Mouse (Mus musculus) kidney, adult 8-10 months (tissue): ENCODE data around the gene Capn10.
A peak's percentile ranks its signal among the peaks of the same experiment; 100 is the strongest.

Source experiments
- DNase-seq, 2 experiments: peaks; one replicate each; pipeline ENCODE4 v3.0.0; 2022

Gene Capn10

GRCm38 (mm10) chr1:92978645-92979044, 44.5 kb downstream of the Capn10 start:
- no peak for DNase-seq

GRCm38 (mm10) chr1:92979073-92979602, 45.0 kb downstream of the Capn10 start:
- DNase-seq = no peak

DNA sequence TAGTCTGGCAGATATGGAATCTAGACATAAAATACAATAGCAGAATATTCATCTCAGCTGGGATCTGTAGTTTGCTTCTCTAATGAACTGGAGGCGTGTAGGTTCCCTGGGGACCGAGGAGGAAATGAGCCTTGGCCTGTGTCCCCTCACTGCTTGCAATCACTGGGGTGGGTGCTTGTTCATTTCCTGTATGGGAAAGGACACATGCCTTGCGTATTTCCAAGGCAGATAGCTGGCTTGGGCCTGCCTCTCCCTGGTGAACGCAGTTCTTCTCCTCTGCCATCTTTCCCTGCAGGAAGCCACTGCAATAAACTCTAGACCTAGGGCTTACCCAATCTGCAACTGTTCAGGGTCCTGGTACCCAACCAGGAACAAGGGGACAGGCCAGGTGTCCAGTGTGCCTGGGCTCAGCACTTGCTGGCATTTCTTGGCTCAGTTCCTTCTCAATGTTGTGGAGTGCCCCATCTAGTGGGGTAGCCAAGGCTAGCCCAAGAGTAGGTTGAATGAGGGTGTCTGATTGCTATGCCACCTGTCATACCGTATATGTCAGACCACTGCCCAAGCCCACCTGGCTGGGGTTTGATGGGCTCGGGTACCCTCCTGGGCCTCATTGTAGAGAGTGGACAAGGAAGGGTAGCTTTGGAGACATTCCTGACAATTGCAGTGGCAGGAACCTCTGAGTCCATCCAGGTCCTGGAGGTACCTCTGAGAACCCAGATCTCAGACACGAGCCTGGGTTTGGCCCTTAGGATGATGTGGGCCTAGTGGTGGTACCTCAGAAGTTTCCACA, 47.1 kb downstream of the Capn10 start:
- peak; percentile 42 to 59 for DNase-seq

DNA sequence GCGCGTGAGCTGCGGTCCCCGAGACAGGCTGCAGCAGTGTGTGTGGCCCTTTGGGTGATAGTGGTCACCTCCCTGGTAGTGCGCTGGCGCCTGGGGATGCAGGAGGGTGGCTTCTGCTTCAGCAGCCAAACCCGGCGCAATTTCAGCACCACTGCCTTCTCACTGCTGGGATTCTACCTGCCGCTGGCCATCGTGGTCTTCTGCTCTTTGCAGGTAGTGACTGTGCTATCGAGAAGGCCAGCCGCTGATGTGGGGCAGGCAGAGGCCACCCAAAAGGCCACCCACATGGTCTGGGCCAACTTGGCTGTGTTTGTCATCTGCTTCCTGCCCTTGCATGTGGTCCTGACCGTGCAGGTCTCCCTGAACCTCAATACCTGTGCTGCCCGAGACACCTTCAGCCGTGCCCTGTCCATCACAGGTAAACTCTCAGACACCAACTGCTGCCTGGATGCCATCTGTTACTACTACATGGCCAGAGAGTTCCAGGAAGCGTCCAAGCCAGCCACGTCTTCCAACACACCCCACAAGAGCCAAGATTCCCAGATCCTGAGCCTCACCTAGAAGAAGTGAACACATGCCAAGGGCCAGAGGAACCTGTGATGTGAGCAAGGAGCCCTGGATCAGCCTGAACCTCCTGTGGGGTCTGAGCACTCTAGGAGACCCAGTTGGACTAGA, 48.9 kb downstream of the Capn10 start:
- no peak for DNase-seq

DNA sequence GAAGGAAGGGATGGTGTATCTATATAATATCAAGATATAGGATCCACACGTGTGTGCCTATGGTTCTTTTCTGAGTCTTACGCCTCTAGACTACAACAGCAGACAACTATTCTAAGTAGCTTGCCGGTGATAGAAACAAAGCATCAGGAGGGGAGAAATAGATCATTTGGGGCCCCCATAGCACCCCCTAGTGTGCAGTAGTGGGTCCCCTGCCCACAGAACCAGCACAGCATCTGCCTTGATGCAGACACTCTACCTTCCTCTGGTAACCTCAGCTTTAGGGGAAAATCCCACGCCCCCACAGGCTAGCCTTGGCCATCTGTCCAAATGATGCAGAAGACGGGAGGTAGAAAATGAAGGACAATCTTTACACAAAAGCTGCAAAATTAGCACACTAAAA, 50.8 kb downstream of the Capn10 start:
- DNase-seq = no peak

- no peak for DNase-seq
These were observed 54.7 kb downstream of the Capn10 start for GRCm38 (mm10) chr1:92988894-92989293.

GRCm38 (mm10) chr1:92989891-92990290, 55.7 kb downstream of the Capn10 start:
- no peak for DNase-seq

DNA sequence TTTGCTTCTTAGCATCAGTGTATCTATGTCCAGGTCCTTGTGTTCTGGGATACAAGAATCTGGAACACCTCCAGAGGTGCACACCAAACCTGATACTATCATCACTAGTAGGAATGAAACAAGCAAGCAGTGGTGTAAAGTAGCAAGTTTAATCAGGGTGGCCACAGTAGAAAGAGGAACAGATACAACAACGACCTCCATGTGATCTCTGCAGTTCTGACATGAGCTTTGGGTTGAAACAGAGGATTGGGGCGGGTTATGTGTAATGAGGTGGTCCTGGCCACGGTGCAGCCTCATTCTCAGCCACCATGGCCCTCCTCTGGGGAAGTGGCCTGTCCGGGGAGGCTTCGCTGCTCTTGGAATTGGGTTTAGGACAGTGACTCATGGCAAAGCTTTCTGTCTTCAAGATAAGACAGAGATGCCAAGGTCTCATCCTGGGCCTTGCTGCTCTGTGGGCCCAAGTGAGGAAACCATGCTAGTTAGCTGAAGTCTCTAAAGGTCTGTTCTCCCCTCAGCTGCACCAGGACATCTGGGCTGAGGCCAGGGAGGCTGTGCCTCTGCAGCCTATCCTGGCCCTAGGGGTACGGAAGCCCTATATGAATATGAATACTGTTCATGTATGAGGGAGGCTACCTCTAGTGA, 58.2 kb downstream of the Capn10 start:
- DNase-seq = no peak

DNA sequence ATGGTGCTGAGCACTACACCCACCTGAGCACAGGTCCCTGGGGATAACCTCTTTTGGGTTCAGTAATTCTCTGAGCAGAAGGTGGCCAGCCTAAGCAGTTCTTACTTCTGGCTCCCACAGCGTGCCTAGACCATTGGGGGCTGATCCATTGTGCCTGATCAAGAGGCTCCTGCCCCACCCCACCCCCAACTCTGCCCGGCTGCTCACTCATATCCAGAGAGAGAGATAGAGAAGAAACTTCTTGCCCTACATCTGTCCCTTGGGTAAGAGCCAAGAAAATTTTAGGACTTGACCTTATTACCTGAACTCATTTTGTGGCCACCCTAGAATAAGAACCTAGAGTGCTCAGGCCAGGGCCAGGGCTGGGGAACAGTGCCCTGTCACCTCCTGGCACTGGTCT, 58.7 kb downstream of the Capn10 start:
- DNase-seq = no peak
